Mouse (Mus musculus): ENCODE results near the gene Ercc2.
A peak's percentile ranks its signal among the peaks of the same experiment; 100 is the strongest.

The Ercc2 gene

GRCm38 (mm10) chr7:19403731-19404296 is 22.0 kb downstream of the Ercc2 start, which contains the start of gene Klc3:
Gene Klc3, minus strand, starts transcription at chr7:19404104.
- no peak for DNase-seq (ENCODE audit: low read depth in 1 of 2, low spot score in 2 of 2)

- no peak for DNase-seq (ENCODE audit: low read depth in 1 of 2, low spot score in 2 of 2)
Measured at GRCm38 (mm10) chr7:19404476-19404875, 22.7 kb downstream of the Ercc2 start, which contains the start of gene Ckm. Gene Ckm, plus strand, starts transcription at chr7:19404776.

GRCm38 (mm10) chr7:19405417-19405816 is 23.6 kb downstream of the Ercc2 start:
- peak; percentile 60 to 77 for DNase-seq (ENCODE audit: low read depth in 1 of 2, low spot score in 2 of 2)

GRCm38 (mm10) chr7:19409753-19410152 is 27.9 kb downstream of the Ercc2 start:
- DNase-seq (ENCODE audit: low read depth in 1 of 2, low spot score in 2 of 2), result no peak

GRCm38 (mm10) chr7:19410766-19411344 is 29.0 kb downstream of the Ercc2 start:
- DNase-seq (ENCODE audit: low read depth in 1 of 2, low spot score in 2 of 2), result no peak

GRCm38 (mm10) chr7:19411783-19412182 is 30.0 kb downstream of the Ercc2 start:
- no peak for DNase-seq (ENCODE audit: low read depth in 1 of 2, low spot score in 2 of 2)

- DNase-seq (ENCODE audit: low read depth in 1 of 2, low spot score in 2 of 2), result no peak
Measured at GRCm38 (mm10) chr7:19413525-19413924, 31.7 kb downstream of the Ercc2 start.

GRCm38 (mm10) chr7:19416590-19416989 is 34.8 kb downstream of the Ercc2 start:
- no peak for DNase-seq (ENCODE audit: low read depth in 1 of 2, low spot score in 2 of 2)

GRCm38 (mm10) chr7:19420121-19420520 is 38.3 kb downstream of the Ercc2 start:
- no peak for DNase-seq (ENCODE audit: low read depth in 1 of 2, low spot score in 2 of 2)

- DNase-seq (ENCODE audit: low read depth in 1 of 2, low spot score in 2 of 2), result peak; percentile 67 to 70
Measured at GRCm38 (mm10) chr7:19420821-19421636, 39.2 kb downstream of the Ercc2 start.

GRCm38 (mm10) chr7:19423083-19423482 is 41.3 kb downstream of the Ercc2 start:
- DNase-seq (ENCODE audit: low read depth in 1 of 2, low spot score in 2 of 2), result no peak

GRCm38 (mm10) chr7:19424051-19424450 is 42.2 kb downstream of the Ercc2 start:
- no peak for DNase-seq (ENCODE audit: low read depth in 1 of 2, low spot score in 2 of 2)

GRCm38 (mm10) chr7:19426349-19426748 is 44.5 kb downstream of the Ercc2 start:
- no peak for DNase-seq (ENCODE audit: low read depth in 1 of 2, low spot score in 2 of 2)

GRCm38 (mm10) chr7:19426888-19427287 is 45.1 kb downstream of the Ercc2 start:
- no peak for DNase-seq (ENCODE audit: low read depth in 1 of 2, low spot score in 2 of 2)

GRCm38 (mm10) chr7:19427999-19428650 is 46.3 kb downstream of the Ercc2 start:
- no peak for DNase-seq (ENCODE audit: low read depth in 1 of 2, low spot score in 2 of 2)

- DNase-seq (ENCODE audit: low read depth in 1 of 2, low spot score in 2 of 2), result no peak
Measured at GRCm38 (mm10) chr7:19429726-19430125, 47.9 kb downstream of the Ercc2 start.

- no peak for DNase-seq (ENCODE audit: low read depth in 1 of 2, low spot score in 2 of 2)
Measured at GRCm38 (mm10) chr7:19430402-19430801, 48.6 kb downstream of the Ercc2 start.

- no peak for DNase-seq (ENCODE audit: low read depth in 1 of 2, low spot score in 2 of 2)
Measured at GRCm38 (mm10) chr7:19432475-19432874, 50.7 kb downstream of the Ercc2 start.

- no peak for DNase-seq (ENCODE audit: low read depth in 1 of 2, low spot score in 2 of 2)
Measured at GRCm38 (mm10) chr7:19436276-19436675, 54.5 kb downstream of the Ercc2 start.

- no peak for DNase-seq (ENCODE audit: low read depth in 1 of 2, low spot score in 2 of 2)
Measured at GRCm38 (mm10) chr7:19437048-19437447, 55.2 kb downstream of the Ercc2 start.

- no peak for DNase-seq (ENCODE audit: low read depth in 1 of 2, low spot score in 2 of 2)
Measured at GRCm38 (mm10) chr7:19441448-19442091, 59.8 kb downstream of the Ercc2 start.

Measured in monocyte, adult 2 months (primary cell).